Mouse (Mus musculus) forebrain, postnatal 0 days (tissue): ENCODE measurements at regions not wholly inside any gene's neighbourhood (a gene's known extent, or its start where the extent isn't known, plus 50 kb on each side); places are given as distances from the start of the nearest gene placed in this dataset.

Source experiments
- ATAC-seq: fragments of 200-750 bp; cut with Nextera tagmentation; 2 replicates; pipeline ENCODE4 v1.8.0; 2017; ENCODE audit warnings: mild to moderate bottlenecking, moderate library complexity
- DNase-seq: peaks from one replicate; pipeline ENCODE4 v3.0.0-alpha.2; 2015
- H3K27ac ChIP-seq: fragments of 300-500 bp; sonication (generic); 2 replicates; pipeline ENCODE4 v1.5.1; 2014; ENCODE audit warnings: low read depth, mild to moderate bottlenecking, antibody characterized with exemption, low read length, moderate library complexity, mixed read lengths
- H3K27me3 ChIP-seq: fragments of 300-500 bp; sonication (generic); 2 replicates; pipeline ENCODE4 v1.6.1; 2014; ENCODE audit warnings: mild to moderate bottlenecking, low read length, mixed read lengths; ENCODE audit not compliant: insufficient read depth
- H3K36me3 ChIP-seq: fragments of 300-500 bp; sonication (generic); 2 replicates; pipeline ENCODE4 v1.6.1; 2014; ENCODE audit warnings: mild to moderate bottlenecking, moderate library complexity; ENCODE audit not compliant: insufficient read depth
- H3K4me1 ChIP-seq: fragments of 300-500 bp; sonication (generic); 2 replicates; pipeline ENCODE4 v1.6.1; 2014; ENCODE audit warnings: antibody characterized with exemption; ENCODE audit not compliant: insufficient read depth
- H3K4me2 ChIP-seq: fragments of 300-500 bp; sonication (generic); 2 replicates; pipeline ENCODE4 v1.6.1; 2014; ENCODE audit warnings: low read depth, mild to moderate bottlenecking, moderate library complexity
- H3K4me3 ChIP-seq: fragments of 300-500 bp; sonication (generic); 2 replicates; pipeline ENCODE4 v1.5.1; 2014; ENCODE audit warnings: low read depth, low read length, mixed read lengths
- H3K9ac ChIP-seq: fragments of 300-500 bp; sonication (generic); 2 replicates; pipeline ENCODE4 v1.6.1; 2014; ENCODE audit warnings: mild to moderate bottlenecking
- H3K9me3 ChIP-seq: fragments of 300-500 bp; sonication (generic); 2 replicates; pipeline ENCODE4 v1.6.1; 2016; ENCODE audit warnings: low read length
- CTCF ChIP-seq: sonication (generic); IDR thresholded peaks from 2 replicates; pipeline ENCODE4 v1.5.1; 2016; ENCODE audit warnings: antibody characterized with exemption, control low read depth, low read depth
- WGBS: fragments of 180-500 bp; shearing (Covaris S2); extraction: QIAGEN DNeasy Blood & Tissue Kit; methylation state at CpG from one replicate; pipeline ENCODE4 v1.1.7; 2014; 5-methylcytosine and 5-hydroxymethylcytosine counted together

DNA sequence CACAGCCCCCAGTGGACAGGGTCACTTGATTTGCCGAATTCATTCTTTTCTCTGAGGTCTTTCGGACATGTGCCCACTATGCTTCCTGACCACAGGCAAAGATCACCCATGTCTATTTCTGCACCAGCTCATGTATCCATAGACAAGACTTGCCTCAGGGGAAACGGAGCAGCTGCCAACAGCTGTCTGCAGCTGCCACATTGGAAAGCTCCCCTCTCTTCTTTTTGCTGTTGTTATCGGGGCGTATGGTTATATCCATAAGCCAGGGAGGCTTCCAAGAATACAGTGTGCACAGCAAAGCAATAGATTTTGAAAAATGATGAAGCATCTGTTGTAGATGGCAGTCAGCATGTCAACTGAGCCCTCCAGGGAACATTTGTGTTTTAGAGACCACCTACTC, 913.4 kb downstream of the Ets1 start:
- H3K27me3 ChIP-seq = no peaks in the 10 kb centered on the region
- H3K4me1 ChIP-seq = 0 out of 2 replicates have a peak, but pooled peaks cover 4% of the 10 kb centered on the region
- ATAC-seq (no peak), DNase-seq (no peak)
- 92% methylated on average over 5 of the region's 5 CpGs for WGBS
- no peak for TF ChIP-seq CTCF
- H3K36me3 ChIP-seq = no peaks in the 10 kb centered on the region
- H3K4me3 ChIP-seq = no peak overlapping the region
- H3K27ac ChIP-seq = no peak overlapping the region
- H3K9ac ChIP-seq = no peak overlapping the region
- no peaks in the 10 kb centered on the region for H3K9me3 ChIP-seq
- H3K4me2 ChIP-seq = no peak overlapping the region

- no peaks in the 10 kb centered on the region for H3K27me3 ChIP-seq
- no peak overlapping the region for H3K4me3 ChIP-seq
- ATAC-seq = no peak
- no peak overlapping the region for H3K9ac ChIP-seq
- TF ChIP-seq CTCF = no peak
- no peak overlapping the region for H3K27ac ChIP-seq
- H3K36me3 ChIP-seq = no peaks in the 10 kb centered on the region
- H3K4me2 ChIP-seq = no peak overlapping the region
- H3K4me1 ChIP-seq = no peaks in the 10 kb centered on the region
- WGBS = 89% methylated on average over 2 of the region's 2 CpGs
- DNase-seq = no peak
- no peaks in the 10 kb centered on the region for H3K9me3 ChIP-seq
Measured at GRCm38 (mm10) chr9:33571990-33572389, 913.7 kb upstream of the Kirrel3 start.

GRCm38 (mm10) chr9:33611511-33611910, 874.2 kb upstream of the Kirrel3 start:
- ATAC-seq = no peak
- Histone ChIP-seq H3K27me3 (no peaks in the 10 kb centered on the region), H3K9me3 (no peaks in the 10 kb centered on the region), H3K9ac (no peak overlapping the region), H3K4me2 (no peak overlapping the region), H3K27ac (no peak overlapping the region), H3K4me3 (no peak overlapping the region), H3K36me3 (no peaks in the 10 kb centered on the region), H3K4me1 (no peaks in the 10 kb centered on the region)
- peak; percentile 43 for DNase-seq
- 31% methylated on average over 1 of the region's 1 CpGs for WGBS
- TF ChIP-seq CTCF = no peak

- Histone ChIP-seq H3K4me3 (no peak overlapping the region), H3K4me2 (no peak overlapping the region), H3K9ac (no peak overlapping the region), H3K27me3 (no peaks in the 10 kb centered on the region), H3K27ac (no peak overlapping the region), H3K36me3 (no peaks in the 10 kb centered on the region), H3K4me1 (no peaks in the 10 kb centered on the region), H3K9me3 (no peaks in the 10 kb centered on the region)
- no peak for ATAC-seq
- no peak for DNase-seq
- WGBS = 65% methylated on average over 1 of the region's 1 CpGs
- TF ChIP-seq CTCF = no peak
Measured at GRCm38 (mm10) chr9:33624378-33624777, 861.3 kb upstream of the Kirrel3 start.

GRCm38 (mm10) chr9:33629731-33630473, 855.8 kb upstream of the Kirrel3 start:
- Histone ChIP-seq H3K4me1 (no peaks in the 10 kb centered on the region), H3K9me3 (no peaks in the 10 kb centered on the region), H3K4me3 (no peak overlapping the region), H3K4me2 (no peak overlapping the region), H3K27me3 (no peaks in the 10 kb centered on the region), H3K27ac (no peak overlapping the region), H3K36me3 (no peaks in the 10 kb centered on the region), H3K9ac (no peak overlapping the region)
- DNase-seq = no peak
- no peak for TF ChIP-seq CTCF
- peak; percentile 83; the same call in 1 of the 2 replicates for ATAC-seq
- 22% methylated on average over 6 of the region's 6 CpGs for WGBS

DNA sequence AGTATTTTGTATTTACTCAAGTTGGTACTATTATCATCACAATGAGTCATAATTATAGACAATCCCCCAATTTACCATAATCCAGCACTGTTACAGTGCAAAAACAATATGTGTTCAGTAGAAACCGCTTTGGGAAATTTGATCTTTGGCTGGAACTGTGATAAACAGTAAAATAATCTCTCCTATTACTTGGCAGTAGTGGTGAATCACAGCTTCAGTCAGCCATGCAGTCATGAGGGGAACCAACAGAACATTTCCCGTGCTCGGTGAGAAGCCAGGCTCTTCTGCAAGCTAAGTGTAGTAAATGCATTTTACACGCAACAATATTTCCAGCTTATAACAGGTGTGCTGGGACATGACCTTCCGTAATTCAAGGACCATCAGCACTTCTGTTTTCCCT, 822.7 kb upstream of the Kirrel3 start:
- WGBS = 84% methylated on average over 5 of the region's 5 CpGs
- Histone ChIP-seq H3K4me1 (no peaks in the 10 kb centered on the region), H3K36me3 (no peaks in the 10 kb centered on the region), H3K27ac (no peak overlapping the region), H3K9me3 (no peaks in the 10 kb centered on the region), H3K9ac (no peak overlapping the region), H3K27me3 (no peaks in the 10 kb centered on the region), H3K4me3 (no peak overlapping the region), H3K4me2 (no peak overlapping the region)
- ATAC-seq = no peak
- TF ChIP-seq CTCF = no peak
- DNase-seq = no peak

DNA sequence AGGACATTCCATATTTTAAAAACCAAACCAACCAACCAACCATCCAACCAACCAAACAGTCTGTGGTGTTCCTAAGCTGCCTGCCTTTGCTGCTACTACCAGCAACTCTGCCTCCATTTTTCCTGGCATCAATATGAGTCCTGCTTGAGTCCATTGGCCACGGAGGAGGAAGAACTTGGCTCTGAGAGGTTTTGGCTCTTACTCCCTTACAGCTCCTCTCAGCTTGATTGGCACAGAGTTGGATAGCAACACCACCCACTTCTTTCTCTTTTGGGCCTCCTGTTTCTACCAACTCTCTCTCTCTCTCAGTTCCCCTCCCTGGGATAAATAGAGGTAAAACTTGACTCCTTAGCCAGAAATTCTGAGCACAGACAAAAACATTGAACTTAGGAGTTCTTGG, 804.6 kb upstream of the Kirrel3 start:
- H3K27ac ChIP-seq = no peak overlapping the region
- no peaks in the 10 kb centered on the region for H3K36me3 ChIP-seq
- H3K27me3 ChIP-seq = no peaks in the 10 kb centered on the region
- no peak for TF ChIP-seq CTCF
- H3K4me2 ChIP-seq = no peak overlapping the region
- DNase-seq (peak; percentile 22), ATAC-seq (no peak; the same call in 1 of the 2 replicates)
- H3K4me1 ChIP-seq = no peaks in the 10 kb centered on the region
- WGBS = 46% methylated on average over 1 of the region's 1 CpGs
- no peak overlapping the region for H3K9ac ChIP-seq
- H3K9me3 ChIP-seq = no peaks in the 10 kb centered on the region
- H3K4me3 ChIP-seq = no peak overlapping the region
